Mouse (Mus musculus) cerebellum, adult 9-11 months (tissue): ENCODE results near the gene Rspry1.

Experiments
- DNase-seq: peaks from one replicate; pipeline ENCODE4 v3.0.0; 2022

The Rspry1 gene

DNA sequence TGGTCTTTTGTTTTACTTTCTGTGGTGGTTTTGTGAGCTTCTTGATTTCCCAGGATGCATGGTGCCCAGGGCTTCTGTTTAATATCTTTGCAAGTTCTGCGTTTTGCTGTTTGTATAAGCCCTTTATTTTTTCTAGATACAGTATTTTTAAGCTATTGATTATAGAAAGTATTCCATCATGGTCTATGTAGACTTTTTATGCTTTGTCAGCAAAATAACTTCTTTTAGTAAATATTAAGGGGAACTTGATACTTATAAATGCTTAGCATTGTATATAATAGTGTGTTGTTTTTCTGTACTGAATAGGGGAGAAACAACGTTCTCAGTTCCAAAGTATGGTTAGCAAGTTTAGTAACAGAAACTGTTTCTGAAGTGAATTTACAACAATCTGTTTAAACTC is 2.3 kb downstream of the Rspry1 start:
- DNase-seq: no peak

DNA sequence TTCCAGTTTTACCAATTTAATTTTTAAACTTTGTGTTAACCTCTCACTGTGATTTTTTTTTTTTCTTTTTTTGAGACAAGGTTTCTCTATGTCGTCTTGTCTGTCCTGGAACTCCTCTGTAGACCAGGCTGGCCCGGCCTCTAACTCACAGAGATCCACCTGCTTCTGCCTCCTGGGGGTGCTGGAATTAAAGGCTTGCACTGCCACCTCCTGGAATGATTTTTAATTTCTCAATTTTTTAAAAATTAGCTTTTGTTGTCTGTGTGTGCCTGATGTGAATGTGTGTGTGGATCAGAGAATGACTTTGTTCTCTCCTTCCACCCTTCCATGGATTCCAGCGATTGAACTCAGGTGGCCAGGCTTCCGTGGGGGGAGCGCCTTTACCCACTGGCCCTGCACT is 5.3 kb downstream of the Rspry1 start:
- DNase-seq: no peak

- no peak for DNase-seq
Observed at GRCm38 (mm10) chr8:94624885-94625284, 23.1 kb downstream of the Rspry1 start.

- DNase-seq: no peak
Observed at GRCm38 (mm10) chr8:94633564-94634194, 31.9 kb downstream of the Rspry1 start.

DNA sequence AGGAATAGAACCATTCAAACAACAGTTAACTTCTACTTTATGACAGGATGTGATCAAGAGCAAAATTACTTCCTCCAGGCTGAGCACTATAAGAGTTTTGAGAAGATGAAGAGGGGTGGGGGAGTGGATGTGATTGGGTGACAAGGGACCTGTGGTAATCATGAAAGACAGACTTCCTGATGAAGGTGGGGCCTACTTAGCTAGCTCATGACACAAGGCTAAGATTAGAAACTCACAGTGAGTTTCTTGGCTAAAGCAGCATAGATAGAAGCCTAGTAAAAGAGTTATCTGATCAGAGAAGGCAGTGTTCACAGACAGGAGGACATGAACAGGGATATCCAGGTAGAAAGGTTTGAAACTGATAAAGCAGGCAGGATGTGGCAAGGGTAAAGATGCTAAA is 32.5 kb downstream of the Rspry1 start:
- no peak for DNase-seq

GRCm38 (mm10) chr8:94641183-94641582 is 39.4 kb downstream of the Rspry1 start:
- DNase-seq: no peak

DNA sequence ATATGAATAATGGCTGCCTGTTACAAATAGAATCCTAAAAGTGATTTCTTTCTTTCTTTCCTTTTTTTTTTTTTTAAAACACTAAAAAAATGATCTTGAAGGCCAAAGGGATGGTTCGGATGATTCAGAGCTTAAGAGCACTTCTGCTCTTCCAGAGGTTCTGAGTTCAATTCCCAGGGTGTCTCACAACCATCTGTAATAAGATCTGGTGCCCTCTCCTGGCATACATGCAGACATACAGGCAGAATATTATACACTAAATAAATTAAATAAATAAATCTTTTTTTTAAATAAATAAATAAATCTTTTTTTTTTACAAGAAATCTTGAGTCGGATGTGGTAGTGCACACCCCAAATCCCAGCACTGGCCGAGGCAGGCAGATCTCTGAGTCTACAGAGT is 40.2 kb downstream of the Rspry1 start:
- DNase-seq: no peak

GRCm38 (mm10) chr8:94645202-94645601 is 43.5 kb downstream of the Rspry1 start:
- DNase-seq: no peak

- no peak for DNase-seq
Observed at GRCm38 (mm10) chr8:94646165-94646564, 44.4 kb downstream of the Rspry1 start.

DNA sequence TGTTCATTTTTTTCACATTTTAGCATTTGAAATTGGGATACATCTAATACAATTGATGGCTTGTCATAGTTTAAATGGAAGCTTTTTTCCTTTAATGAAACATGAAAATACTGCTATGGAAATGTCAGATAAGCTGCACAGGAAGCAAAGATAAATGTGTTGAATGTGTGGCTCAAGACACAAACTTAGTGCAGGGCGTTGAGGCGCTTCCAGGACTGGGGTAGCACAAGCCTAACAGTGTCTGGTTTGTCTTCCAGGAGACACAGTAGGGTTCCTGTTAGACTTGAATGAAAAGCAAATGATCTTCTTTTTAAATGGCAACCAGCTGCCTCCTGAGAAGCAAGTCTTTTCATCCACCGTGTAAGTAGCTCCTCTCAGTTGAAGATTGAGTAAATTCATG is 47.8 kb downstream of the Rspry1 start:
- DNase-seq: no peak

DNA sequence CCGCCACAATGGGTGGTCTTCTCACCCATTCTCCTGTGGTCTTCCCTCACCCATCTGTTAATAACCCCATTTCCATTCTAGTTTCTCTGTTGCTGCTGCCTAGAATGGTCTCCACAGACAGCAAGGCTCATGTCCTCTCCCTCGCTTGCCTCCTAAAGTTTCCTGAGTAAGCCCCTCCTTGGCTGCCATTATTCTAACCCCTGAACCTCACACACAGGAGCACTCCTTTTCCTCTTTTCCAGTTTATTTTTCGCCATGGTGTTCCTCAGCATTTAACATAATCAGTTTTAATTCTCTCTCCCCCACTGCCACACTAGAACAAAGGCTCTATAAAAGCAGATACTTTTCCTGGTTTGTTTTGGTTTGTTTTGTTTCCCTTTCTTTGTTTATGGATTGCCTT is 51.2 kb downstream of the Rspry1 start:
- DNase-seq: no peak

DNA sequence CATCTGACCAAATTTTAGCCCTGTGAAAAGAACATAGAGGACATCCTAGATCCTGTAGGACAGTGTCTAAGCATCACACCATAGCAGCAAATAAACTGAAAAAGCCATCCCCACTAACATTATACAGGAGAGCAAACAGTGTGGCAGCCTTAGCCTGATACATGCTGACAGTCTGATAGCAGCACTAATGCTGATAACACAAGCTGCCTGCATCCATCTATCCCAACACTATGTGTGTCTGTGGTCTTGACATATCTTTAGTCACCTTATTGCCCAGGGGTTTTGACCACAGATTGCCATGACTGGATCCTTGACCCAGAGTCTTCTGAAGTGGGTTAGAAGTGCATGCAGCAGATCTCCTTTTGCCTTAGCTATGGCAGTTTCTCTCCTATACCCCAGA is 53.3 kb downstream of the Rspry1 start:
- DNase-seq: no peak

- no peak for DNase-seq
Observed at GRCm38 (mm10) chr8:94658031-94658430, 56.3 kb downstream of the Rspry1 start.

- no peak for DNase-seq
Observed at GRCm38 (mm10) chr8:94660418-94660817, 58.7 kb downstream of the Rspry1 start.

GRCm38 (mm10) chr8:94664722-94665121 is 63.0 kb downstream of the Rspry1 start:
- no peak for DNase-seq

- peak; percentile 96 for DNase-seq
Observed at GRCm38 (mm10) chr8:94666456-94667308, 64.9 kb downstream of the Rspry1 start, which contains the start of gene Arl2bp. Gene Arl2bp (plus strand): TSS chr8:94666600.

DNA sequence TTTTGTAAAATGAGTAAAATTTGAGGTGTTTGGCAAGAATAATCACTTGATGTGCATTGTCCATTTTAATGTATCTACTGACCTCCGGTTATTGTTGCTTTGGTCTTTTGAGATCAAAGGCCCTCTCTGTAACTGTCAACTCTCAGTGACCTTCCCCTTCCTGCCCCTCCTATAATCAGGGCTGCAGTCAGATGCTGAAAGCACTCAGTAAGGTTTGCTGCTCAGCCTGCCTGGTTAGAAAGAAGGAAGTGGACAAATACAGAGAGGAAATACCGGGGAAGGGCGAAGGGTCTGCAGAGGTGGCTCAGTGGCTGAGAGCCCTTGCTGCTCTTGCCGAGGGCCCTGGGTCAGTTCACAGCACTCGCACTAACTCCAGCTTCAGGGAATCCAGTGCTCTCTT is 72.6 kb downstream of the Rspry1 start:
- no peak for DNase-seq

GRCm38 (mm10) chr8:94675923-94676322 is 74.2 kb downstream of the Rspry1 start:
- DNase-seq: no peak

GRCm38 (mm10) chr8:94678582-94678981 is 76.8 kb downstream of the Rspry1 start:
- no peak for DNase-seq

GRCm38 (mm10) chr8:94680414-94680813 is 78.7 kb downstream of the Rspry1 start:
- no peak for DNase-seq

DNA sequence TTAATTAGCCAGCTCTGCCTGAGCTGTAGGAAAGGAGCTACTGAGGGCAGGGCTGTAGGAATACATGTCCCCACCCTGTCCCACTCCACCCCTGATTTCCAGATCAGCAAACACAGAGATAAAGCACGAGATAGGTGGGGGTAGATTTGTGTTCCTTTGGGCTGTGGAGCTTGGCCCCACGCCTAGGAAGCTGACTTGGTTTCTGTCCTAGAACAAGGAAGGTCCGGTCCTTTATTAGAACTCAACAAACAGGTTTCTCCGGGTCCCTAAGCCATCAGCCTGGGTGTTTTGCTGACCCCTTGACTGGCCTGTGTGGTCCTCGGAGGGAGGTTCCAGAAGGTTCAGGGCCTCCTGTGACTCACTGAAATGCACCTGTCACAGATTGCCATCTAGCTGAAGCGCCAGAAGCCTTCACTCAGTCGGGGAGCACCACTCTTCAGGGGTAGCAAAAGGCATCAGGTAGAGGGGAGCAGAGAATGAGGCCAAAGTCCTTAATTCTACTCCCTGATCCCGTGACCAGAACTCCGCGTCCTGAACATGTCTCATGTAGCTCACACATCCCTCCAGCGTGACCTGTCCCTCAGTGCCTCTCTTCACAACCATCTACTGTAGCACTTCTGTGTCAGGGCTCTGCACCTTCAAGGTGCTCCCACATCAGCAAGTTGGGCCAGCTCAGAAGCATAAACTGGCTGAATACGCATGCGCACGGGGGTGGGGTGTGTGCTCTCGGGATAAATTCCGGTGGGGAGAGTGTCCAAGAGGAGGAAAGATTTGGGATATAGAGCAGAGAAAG is 81.2 kb downstream of the Rspry1 start:
- DNase-seq: no peak

DNA sequence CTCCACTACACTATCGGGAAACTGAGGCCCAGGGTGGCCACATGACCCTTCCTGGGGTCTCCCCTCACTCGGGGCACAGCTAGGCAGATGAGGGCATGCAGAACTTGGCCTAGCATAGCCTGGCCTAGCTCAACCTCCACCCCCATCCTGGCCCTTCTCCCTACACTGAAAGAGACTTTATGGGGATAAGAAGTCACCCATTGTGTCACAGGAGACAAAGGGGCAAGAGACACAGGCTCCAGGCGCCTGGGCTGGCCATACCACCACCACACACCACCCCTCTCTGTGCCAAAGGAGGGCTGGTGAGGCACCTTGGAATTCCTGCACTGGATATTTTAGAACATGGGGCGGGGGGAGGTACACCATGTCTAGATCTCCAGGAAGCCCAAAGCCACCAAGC is 82.5 kb downstream of the Rspry1 start:
- DNase-seq: no peak

GRCm38 (mm10) chr8:94685953-94686352 is 84.2 kb downstream of the Rspry1 start:
- no peak for DNase-seq

GRCm38 (mm10) chr8:94694701-94695100 is 93.0 kb downstream of the Rspry1 start:
- no peak for DNase-seq
